Mouse (Mus musculus) G1E (cell line): ENCODE data around the gene Pigt. TPM values are rescaled to one million over a fixed set of nuclear protein-coding genes. Genes with fewer than 3 reads are reported as not detected.

Experiments
- ATAC-seq: 2 replicates; pipeline ENCODE4 v1.8.0; 2016; ENCODE audit warnings: mild to moderate bottlenecking; ENCODE audit not compliant: insufficient number of reproducible peaks, poor library complexity, low FRiP score, severe bottlenecking; ENCODE audit errors: extremely low read depth
- DNase-seq: peaks from one replicate; pipeline ENCODE4 v3.0.0; 2012; ENCODE audit warnings: low spot score
- H3K27me3 ChIP-seq: 2 replicates; pipeline ENCODE4 v1.6.1; 2012; ENCODE audit warnings: mild to moderate bottlenecking, low read length, inconsistent platforms; ENCODE audit not compliant: insufficient read depth
- H3K36me3 ChIP-seq: replicated peaks from 2 replicates; pipeline ENCODE3; 2012; ENCODE audit warnings: mild to moderate bottlenecking, inconsistent platforms
- H3K4me1 ChIP-seq: 2 replicates; pipeline ENCODE4 v1.6.1; 2012; ENCODE audit warnings: low read depth, low read length, inconsistent platforms, mixed read lengths; ENCODE audit not compliant: insufficient read depth
- H3K4me3 ChIP-seq: 2 replicates; pipeline ENCODE4 v1.5.1; 2012; ENCODE audit warnings: low read depth, mild to moderate bottlenecking, inconsistent platforms, low read length, moderate library complexity, mixed read lengths
- H3K9me3 ChIP-seq: replicated peaks from 2 replicates; pipeline ENCODE4 v1.6.1; 2012; ENCODE audit warnings: inconsistent platforms
- CTCF ChIP-seq: IDR thresholded peaks from 2 replicates; pipeline ENCODE4 v1.5.1; 2012; ENCODE audit warnings: low read depth, low read length, inconsistent platforms, mixed read lengths
- GATA1 ChIP-seq: IDR thresholded peaks from 2 replicates; pipeline ENCODE4 v1.6.1; 2012; ENCODE audit warnings: borderline replicate concordance, low read length, inconsistent platforms, mixed read lengths
- GATA2 ChIP-seq: IDR thresholded peaks from 2 replicates; pipeline ENCODE4 v1.6.1; 2012; ENCODE audit warnings: low read depth, low read length, inconsistent platforms, borderline replicate concordance
- POLR2AphosphoS5 ChIP-seq: IDR thresholded peaks from 2 replicates; pipeline ENCODE4 v1.6.1; 2012; ENCODE audit warnings: low read depth, low read length, inconsistent platforms; ENCODE audit not compliant: insufficient replicate concordance
- TAL1 ChIP-seq: conservative IDR thresholded peaks from 2 replicates; pipeline ENCODE4 v1.6.1; 2012; ENCODE audit warnings: low read depth, low read length, inconsistent platforms, mixed read lengths
- polyA plus RNA-seq: library from polyadenylated mRNA; stranded (reverse); fragments of >175 nt; gene quantifications from 2 replicates; pipeline ENCODE4 v1.2.3, GENCODE M21; 2012
- total RNA-seq, 2 experiments: library from RNA; stranded (forward) in 1 of 2; stranded (reverse) in 1 of 2; fragments of 200-1000 nt in 1 of 2; fragments of >200 nt in 1 of 2; fragmentation: Nextera tagmentation in 1 of 2; gene quantifications; 2 replicates each; pipeline ENCODE4 v1.2.3; 2014 to 2017

The Pigt gene
- total and polyA plus RNA-seq, 3 experiments = 23.2 to 81.0 (median 68.5) TPM

DNA sequence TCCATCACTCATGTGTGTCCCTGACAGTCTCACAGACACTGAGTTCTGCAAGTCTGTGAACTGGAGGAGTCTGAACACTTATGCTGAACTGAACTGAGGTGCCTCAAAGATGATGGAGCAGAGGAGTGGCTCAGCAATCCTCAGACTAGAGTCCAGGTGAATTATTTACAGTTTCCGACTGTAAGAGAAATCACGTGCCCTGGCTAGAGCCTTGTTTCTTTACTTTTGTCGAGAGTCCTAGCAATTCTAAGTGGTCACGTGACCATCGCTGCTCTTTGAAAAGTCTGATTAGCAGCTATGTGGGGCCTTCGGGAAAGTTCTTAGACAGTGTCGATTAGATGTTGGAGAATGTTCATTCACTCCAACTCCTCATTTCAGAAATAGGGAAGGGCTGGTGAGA lies 39.4 kb upstream of the Pigt start:
- H3K36me3 ChIP-seq = peaks cover 6% of the 10 kb centered on the region
- peaks cover 11% of the 10 kb centered on the region for H3K4me1 ChIP-seq
- DNase-seq (no peak), ATAC-seq (no peak)
- H3K9me3 ChIP-seq = no peaks in the 10 kb centered on the region
- TF ChIP-seq CTCF (no peak), TAL1 (no peak), GATA2 (no peak)
- H3K27me3 ChIP-seq = peaks cover 16% of the 10 kb centered on the region
- no peak overlapping the region for H3K4me3 ChIP-seq

GRCm38 (mm10) chr2:164458535-164458934 lies 38.8 kb upstream of the Pigt start:
- peaks cover 12% of the 10 kb centered on the region for H3K36me3 ChIP-seq
- DNase-seq = no peak
- ATAC-seq = no peak
- no peak for TF ChIP-seq GATA2
- no peak for TF ChIP-seq CTCF
- no peak for TF ChIP-seq TAL1
- no peak for TF ChIP-seq GATA1
- no peak for TF ChIP-seq POLR2AphosphoS5
- no peaks in the 10 kb centered on the region for H3K9me3 ChIP-seq
- no peak overlapping the region for H3K4me3 ChIP-seq
- H3K27me3 ChIP-seq = peaks cover 14% of the 10 kb centered on the region
- H3K4me1 ChIP-seq = peaks cover 17% of the 10 kb centered on the region

DNA sequence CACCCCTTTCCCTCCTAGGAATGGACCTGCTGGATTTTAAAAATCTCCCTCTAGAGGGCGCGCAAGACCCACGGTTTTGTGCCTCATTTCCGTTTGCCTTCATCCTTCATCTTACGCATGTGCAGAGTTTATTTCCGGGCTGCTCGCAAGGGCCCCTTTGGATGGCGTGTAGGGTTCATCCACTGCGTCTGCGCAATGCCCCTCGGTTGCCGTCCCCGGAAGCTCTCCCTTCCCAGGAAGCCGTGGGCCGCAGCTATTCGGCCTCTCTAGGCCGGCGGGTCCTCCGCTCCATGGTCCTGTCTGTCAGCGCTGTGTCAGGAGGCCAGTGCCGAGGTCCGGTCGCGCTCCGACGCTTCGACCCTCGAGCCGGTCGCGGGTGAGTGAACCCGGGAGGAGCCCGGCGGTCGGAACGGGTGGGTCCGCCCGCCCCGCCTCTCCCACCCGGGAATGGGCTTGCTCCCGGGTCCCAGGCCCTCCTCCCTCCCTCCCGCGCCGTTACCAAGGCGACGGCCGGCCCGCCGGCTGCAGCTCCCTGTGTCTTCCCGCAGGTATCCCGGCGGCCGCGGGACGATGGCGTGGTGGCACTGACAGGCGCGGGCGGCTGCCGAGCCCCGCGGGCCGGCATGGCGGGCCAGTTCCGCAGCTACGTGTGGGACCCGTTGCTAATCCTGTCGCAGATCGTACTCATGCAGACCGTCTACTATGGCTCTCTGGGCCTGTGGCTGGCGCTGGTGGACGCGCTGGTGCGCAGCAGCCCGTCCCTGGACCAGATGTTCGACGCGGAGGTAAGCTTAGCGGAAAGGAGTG lies 36.4 kb upstream of the Pigt start, which contains the start of gene Gm20458:
TSS of gene Gm20458 (plus strand) at position 223 of the 807 bp plus-strand sequence.
- ATAC-seq (peak; percentile 97), DNase-seq (peak; percentile 96)
- TF ChIP-seq GATA2 (no peak), TAL1 (no peak), POLR2AphosphoS5 (no peak), CTCF (no peak), GATA1 (no peak)
- Histone ChIP-seq H3K4me1 (peaks cover 40% of the 10 kb centered on the region), H3K36me3 (peaks cover 36% of the 10 kb centered on the region), H3K4me3 (peak within 1 kb of the TSS; percentile 98), H3K9me3 (no peaks in the 10 kb centered on the region), H3K27me3 (peaks cover 6% of the 10 kb centered on the region)

DNA sequence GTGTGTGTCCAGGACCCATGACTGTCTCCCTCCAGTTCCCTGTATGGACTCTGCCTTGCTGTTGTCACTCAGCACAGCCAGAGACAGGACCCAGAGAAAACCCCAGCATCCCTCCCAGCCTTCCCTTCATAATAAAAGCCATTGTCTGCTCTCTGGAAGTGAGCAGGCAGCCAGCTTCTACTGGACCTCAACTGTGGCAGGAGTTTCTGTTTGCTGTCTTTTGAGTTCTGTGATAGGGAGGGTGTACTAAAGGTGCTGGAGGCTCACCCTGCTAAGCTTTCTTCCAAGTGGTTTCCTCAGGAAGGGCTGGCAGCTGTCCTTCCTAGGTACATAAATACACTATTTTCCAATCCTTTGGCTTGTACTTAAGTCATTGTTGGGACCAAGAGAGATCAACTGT lies 32.2 kb upstream of the Pigt start:
- Histone ChIP-seq H3K4me3 (no peak overlapping the region), H3K9me3 (no peaks in the 10 kb centered on the region), H3K27me3 (no peaks in the 10 kb centered on the region), H3K36me3 (peaks cover 73% of the 10 kb centered on the region), H3K4me1 (peaks cover 80% of the 10 kb centered on the region)
- ATAC-seq (no peak), DNase-seq (no peak)
- TF ChIP-seq GATA1 = no peak
- no peak for TF ChIP-seq GATA2
- TF ChIP-seq TAL1 = no peak
- TF ChIP-seq CTCF = no peak
- no peak for TF ChIP-seq POLR2AphosphoS5

DNA sequence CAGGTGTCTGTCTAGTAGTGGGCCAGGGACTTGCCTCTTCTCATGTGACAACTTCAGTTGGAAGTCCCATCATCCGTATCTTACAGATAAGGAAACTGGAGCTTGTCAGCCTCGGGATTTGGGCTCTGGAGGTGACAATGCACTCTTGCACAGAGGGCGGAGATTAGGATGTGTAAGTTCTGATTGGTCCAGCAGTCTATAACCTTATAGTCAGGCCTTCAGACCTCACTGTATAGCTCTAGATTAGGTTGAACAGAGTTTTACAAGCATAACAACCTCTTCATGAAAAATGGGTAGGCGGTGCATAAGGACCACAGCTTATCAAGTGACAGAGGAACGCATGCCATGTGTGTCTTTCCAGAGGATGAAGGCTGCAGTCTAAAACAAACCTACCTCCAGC lies 30.5 kb upstream of the Pigt start:
- DNase-seq (peak; percentile 57), ATAC-seq (peak; percentile 88)
- Histone ChIP-seq H3K4me1 (peaks cover 84% of the 10 kb centered on the region), H3K27me3 (no peaks in the 10 kb centered on the region), H3K36me3 (peaks cover 88% of the 10 kb centered on the region), H3K4me3 (peak overlapping the region; percentile 64; the same call in 1 of the 2 replicates), H3K9me3 (no peaks in the 10 kb centered on the region)
- TF ChIP-seq GATA2 = no peak
- TF ChIP-seq TAL1 = 0 out of 2 replicates have a peak, but pooled peaks have one; percentile 27

DNA sequence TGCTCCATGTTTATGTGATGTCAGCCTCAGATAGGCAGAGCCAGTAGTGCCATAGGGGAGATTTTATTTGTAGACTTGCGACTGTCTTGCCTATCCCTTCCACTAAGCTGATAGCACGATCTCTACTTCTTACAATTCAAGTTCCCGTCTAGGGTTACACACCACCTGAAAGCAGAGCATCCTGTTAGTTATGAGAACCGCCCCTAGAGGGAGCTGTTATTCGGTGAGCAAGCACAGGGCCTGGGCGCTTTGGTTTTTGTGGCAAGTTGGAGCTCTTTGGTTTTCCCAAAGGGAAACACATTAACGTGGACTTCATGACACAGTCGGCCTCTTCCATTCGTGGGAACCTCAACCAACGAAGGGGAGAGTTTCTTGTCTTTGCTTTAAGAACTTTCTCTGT lies 27.1 kb upstream of the Pigt start:
- peak; percentile 42; the same call in 1 of the 2 replicates for TF ChIP-seq CTCF
- TF ChIP-seq POLR2AphosphoS5 = no peak
- Histone ChIP-seq H3K9me3 (no peaks in the 10 kb centered on the region), H3K4me1 (peaks cover 55% of the 10 kb centered on the region), H3K4me3 (no peak overlapping the region), H3K27me3 (no peaks in the 10 kb centered on the region), H3K36me3 (peaks cover 87% of the 10 kb centered on the region)
- ATAC-seq (no peak), DNase-seq (no peak)

GRCm38 (mm10) chr2:164473624-164474023 lies 23.7 kb upstream of the Pigt start, which contains the start of gene Trp53tg5:
Gene Trp53tg5 (minus strand): TSS chr2:164473724.
- peaks cover 24% of the 10 kb centered on the region for H3K4me1 ChIP-seq
- no peak for ATAC-seq
- H3K9me3 ChIP-seq = no peaks in the 10 kb centered on the region
- no peaks in the 10 kb centered on the region for H3K27me3 ChIP-seq
- H3K36me3 ChIP-seq = peaks cover 82% of the 10 kb centered on the region
- H3K4me3 ChIP-seq = no peak within 1 kb of the TSS
- no peak for DNase-seq
- no peak for TF ChIP-seq GATA2
- no peak for TF ChIP-seq GATA1
- TF ChIP-seq CTCF = no peak
- TF ChIP-seq TAL1 = no peak
- no peak for TF ChIP-seq POLR2AphosphoS5
